Mouse (Mus musculus) midbrain, postnatal 0 days (tissue): ENCODE results near the gene Tspan4. TPM values are rescaled to one million over a fixed set of nuclear protein-coding genes. Genes with fewer than 3 reads are reported as not detected.

Experiments
- ATAC-seq: fragments of 200-750 bp; cut with Nextera tagmentation; 2 replicates; pipeline ENCODE4 v1.8.0; 2017; ENCODE audit warnings: moderate number of reproducible peaks, mild to moderate bottlenecking, moderate TSS enrichment, moderate library complexity; ENCODE audit not compliant: low FRiP score
- DNase-seq: peaks from one replicate; pipeline ENCODE4 v3.0.0-alpha.2; 2015; ENCODE audit warnings: low spot score
- H3K27ac ChIP-seq: fragments of 300-500 bp; sonication (generic); 2 replicates; pipeline ENCODE4 v1.5.1; 2014; ENCODE audit warnings: low read depth, mild to moderate bottlenecking, low read length, mixed read lengths
- H3K27me3 ChIP-seq: fragments of 300-500 bp; sonication (generic); 2 replicates; pipeline ENCODE4 v1.6.1; 2014; ENCODE audit warnings: low read length, control low read depth, mixed read lengths; ENCODE audit not compliant: insufficient read depth
- H3K36me3 ChIP-seq: fragments of 300-500 bp; sonication (generic); 2 replicates; pipeline ENCODE4 v1.6.1; 2014; ENCODE audit warnings: low read length, control low read depth, mixed read lengths; ENCODE audit not compliant: insufficient read depth
- H3K4me1 ChIP-seq: fragments of 300-500 bp; sonication (generic); 2 replicates; pipeline ENCODE4 v1.6.1; 2014; ENCODE audit warnings: mild to moderate bottlenecking, control low read depth, antibody characterized with exemption, low read length, mixed read lengths; ENCODE audit not compliant: insufficient read depth
- H3K4me2 ChIP-seq: fragments of 300-500 bp; sonication (generic); 2 replicates; pipeline ENCODE4 v1.6.1; 2014; ENCODE audit warnings: low read depth, mild to moderate bottlenecking, low read length, mixed read lengths; ENCODE audit not compliant: poor library complexity, severe bottlenecking
- H3K4me3 ChIP-seq: fragments of 300-500 bp; sonication (generic); 2 replicates; pipeline ENCODE4 v1.5.1; 2014; ENCODE audit warnings: low read depth, mild to moderate bottlenecking, low read length, moderate library complexity
- H3K9ac ChIP-seq: fragments of 300-500 bp; sonication (generic); replicated peaks from 2 replicates; pipeline ENCODE4 v1.6.1; 2014; ENCODE audit warnings: mild to moderate bottlenecking, low read length, moderate library complexity, mixed read lengths; ENCODE audit not compliant: poor library complexity, severe bottlenecking
- H3K9me3 ChIP-seq: fragments of 300-500 bp; sonication (generic); 2 replicates; pipeline ENCODE4 v1.6.1; 2016; ENCODE audit warnings: low read length, control low read depth
- CTCF ChIP-seq: IDR thresholded peaks from 2 replicates; pipeline ENCODE4 v1.5.1; 2016; ENCODE audit warnings: antibody characterized with exemption, mild to moderate bottlenecking
- whole genome bisulfite sequencing: fragments of 180-500 bp; shearing (Covaris S2); extraction: QIAGEN DNeasy Blood & Tissue Kit; methylation state at CpG from one replicate; pipeline ENCODE4 v1.1.7; 2014; 5-methylcytosine and 5-hydroxymethylcytosine counted together
- polyA plus RNA-seq: library from polyadenylated mRNA; unstranded; fragments of >200 nt; fragmentation: Nextera tagmentation; extraction: Ambion mirVana; gene quantifications from 2 replicates; pipeline ENCODE4 v1.2.1, GENCODE M21; 2015
- total RNA-seq: library from RNA; depleted of rRNA; stranded (reverse); fragments of >200 nt; gene quantifications from 2 replicates; pipeline ENCODE4 v1.2.3, GENCODE M21; 2014

Tspan4 gene
- total and polyA plus RNA-seq, 2 experiments from 2014 or later: 68.1 to 94.8 TPM

DNA sequence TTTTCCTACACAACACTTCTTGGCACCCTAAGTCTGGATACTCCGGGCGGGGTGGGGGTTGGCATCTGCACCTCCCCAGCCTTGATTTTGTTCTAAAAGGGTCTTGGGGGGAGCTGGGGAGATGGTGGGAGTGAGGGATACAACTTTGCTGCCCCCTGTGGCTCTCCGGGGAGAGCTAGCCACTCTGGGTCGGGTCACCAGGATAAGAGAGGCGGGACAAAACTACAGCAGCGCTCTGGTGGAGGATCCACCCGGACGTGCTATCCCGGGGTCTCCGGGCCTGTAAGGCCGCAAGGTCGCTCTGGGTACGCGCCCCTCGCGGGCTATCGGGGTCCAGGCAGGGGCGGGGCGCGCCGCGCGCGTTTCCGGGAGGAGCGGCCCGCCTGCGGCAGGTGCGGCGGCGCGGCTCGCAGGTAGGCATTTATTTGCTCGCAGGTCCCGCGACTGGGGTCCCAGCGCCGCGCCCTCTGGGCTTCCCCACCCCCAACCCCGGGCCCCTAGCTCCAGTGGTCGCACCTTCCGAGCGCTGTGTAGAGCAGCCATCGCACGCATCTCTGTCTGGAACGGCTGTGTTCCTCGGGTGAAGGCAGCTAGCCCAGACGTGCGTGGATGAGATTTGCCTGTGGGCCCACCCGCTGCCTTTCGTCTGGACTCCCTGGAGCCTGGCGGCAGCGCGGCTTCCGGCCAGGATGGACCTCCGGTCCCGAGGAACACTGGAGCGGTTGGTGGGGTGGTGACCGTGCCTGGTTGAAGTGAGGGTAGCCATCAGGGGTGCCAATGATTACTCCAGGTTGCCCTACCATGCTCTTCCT lies 13.3 kb upstream of the Tspan4 start:
- peaks cover 51% of the 10 kb centered on the region for H3K27me3 ChIP-seq
- H3K27ac ChIP-seq: no peak overlapping the region
- peak overlapping the region; percentile 51 for H3K9ac ChIP-seq
- peaks cover 9% of the 10 kb centered on the region; the same call in 1 of the 2 replicates for H3K4me1 ChIP-seq
- H3K4me3 ChIP-seq: peak overlapping the region; percentile 42
- WGBS: 3% methylated on average over 42 of the region's 59 CpGs
- no peak for ATAC-seq
- H3K9me3 ChIP-seq: no peaks in the 10 kb centered on the region
- no peak for DNase-seq
- H3K4me2 ChIP-seq: peak overlapping the region; percentile 80
- peaks cover 28% of the 10 kb centered on the region for H3K36me3 ChIP-seq
- peak; percentile 33; the same call in 1 of the 2 replicates for TF ChIP-seq CTCF

DNA sequence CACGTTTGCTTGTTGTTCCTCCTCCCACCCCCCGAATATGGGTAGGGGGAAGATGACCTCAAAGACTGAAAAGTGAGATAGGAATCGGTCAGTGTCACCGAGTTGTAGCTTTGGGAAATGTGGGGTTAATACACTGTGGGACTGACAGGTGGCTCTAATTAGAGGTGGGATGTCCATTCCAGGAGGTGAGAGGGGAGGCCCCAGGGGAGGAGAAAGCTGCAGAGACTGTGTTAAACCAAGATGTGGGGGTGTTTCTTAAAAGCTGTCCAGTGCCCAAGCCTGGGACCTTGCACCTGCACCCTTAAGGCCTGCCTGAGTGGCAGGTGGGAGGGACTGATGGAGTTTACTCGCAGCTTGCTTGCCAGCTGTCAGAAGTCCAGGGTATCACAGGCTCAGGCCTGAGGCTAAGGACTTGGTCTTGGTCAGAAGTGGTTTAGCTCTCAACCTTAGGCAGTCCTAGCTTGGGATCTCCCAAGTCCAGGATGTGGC lies 12.7 kb upstream of the Tspan4 start:
- Histone ChIP-seq H3K4me2 (peak overlapping the region; percentile 80), H3K36me3 (peaks cover 28% of the 10 kb centered on the region), H3K9me3 (no peaks in the 10 kb centered on the region), H3K4me3 (peak overlapping the region; percentile 42), H3K9ac (no peak overlapping the region), H3K27ac (no peak overlapping the region), H3K27me3 (peaks cover 51% of the 10 kb centered on the region), H3K4me1 (peaks cover 12% of the 10 kb centered on the region; the same call in 1 of the 2 replicates)
- TF ChIP-seq CTCF: no peak
- 22% methylated on average over 5 of the region's 5 CpGs for WGBS
- ATAC-seq (no peak), DNase-seq (no peak)

DNA sequence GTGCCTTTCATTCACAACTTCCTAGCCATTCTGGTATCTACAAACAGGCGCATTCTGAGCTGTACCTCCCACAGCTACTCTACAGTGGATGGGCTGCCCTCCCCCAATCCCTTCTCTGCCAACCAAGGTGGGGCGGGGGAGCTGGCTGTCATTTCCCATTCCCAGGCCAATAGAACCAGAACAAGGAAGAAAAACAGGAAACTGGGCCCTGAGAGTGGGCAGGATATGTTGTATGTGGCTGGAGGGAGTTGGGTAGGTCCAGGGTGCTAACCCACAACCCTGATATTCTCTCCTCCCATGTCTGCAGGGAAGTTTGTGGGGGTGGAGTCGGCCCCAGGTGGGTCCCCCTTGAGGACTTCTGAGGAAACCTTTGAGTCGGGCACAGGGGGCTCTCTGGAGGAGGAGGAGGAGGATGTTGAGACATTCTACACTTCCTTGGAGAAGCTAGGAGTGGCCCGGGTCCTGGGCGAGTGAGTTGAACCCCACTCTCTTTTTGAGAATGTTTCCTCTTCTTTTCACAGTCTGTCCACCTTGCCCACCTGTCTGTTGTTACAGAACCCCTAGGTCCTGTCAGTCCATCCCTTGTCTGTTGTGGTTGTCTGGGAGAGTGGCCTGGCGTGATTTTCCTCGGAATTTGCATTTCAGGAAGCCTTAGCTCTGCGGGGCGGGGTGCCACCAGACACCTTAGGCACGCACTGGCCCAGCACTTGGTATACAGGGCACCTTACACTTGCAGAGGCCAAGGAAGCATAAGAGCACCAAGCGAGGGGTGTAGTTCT lies 11.0 kb upstream of the Tspan4 start:
- TF ChIP-seq CTCF: no peak
- DNase-seq: no peak

DNA sequence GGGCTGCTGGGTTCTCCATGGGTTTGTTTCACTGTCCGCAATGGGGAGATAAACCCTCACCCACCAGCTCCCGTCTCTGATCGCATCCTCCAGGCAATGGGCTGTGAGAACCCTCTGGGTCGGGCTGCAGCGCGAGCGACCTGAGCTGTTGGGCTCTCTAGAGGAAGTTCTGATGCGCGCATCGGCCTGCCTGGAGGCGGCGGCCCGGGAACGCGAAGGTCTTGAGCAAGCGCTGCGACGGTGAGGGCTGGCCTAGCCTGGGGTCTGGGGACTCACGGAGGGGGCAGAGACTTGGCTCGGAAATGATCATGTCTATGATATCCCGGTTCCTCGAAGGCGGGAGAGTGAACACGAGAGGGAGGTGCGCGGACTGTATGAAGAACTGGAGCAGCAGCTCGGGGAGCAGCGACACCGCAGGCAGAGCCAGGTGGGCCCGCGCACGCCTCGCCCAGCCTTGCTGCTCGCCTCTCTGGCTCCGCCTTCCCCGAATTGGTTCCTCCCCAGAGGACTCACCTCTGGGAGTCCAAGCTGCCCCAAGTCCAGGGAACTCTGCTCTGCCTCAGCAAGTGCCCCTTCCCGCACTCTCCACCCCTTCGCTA lies 10.3 kb upstream of the Tspan4 start:
- 6% methylated on average over 38 of the region's 38 CpGs for WGBS
- peaks cover 51% of the 10 kb centered on the region for H3K27me3 ChIP-seq
- ATAC-seq (no peak), DNase-seq (no peak)
- H3K4me1 ChIP-seq: peaks cover 32% of the 10 kb centered on the region
- H3K36me3 ChIP-seq: peaks cover 8% of the 10 kb centered on the region; the same call in 1 of the 2 replicates
- peak overlapping the region; percentile 28; the same call in 1 of the 2 replicates for H3K4me2 ChIP-seq
- no peaks in the 10 kb centered on the region for H3K9me3 ChIP-seq
- no peak for TF ChIP-seq CTCF
- H3K9ac ChIP-seq: 0 out of 2 replicates have a peak overlapping the region, but pooled peaks have one; percentile 24
- peak overlapping the region; percentile 20; the same call in 1 of the 2 replicates for H3K4me3 ChIP-seq
- no peak overlapping the region for H3K27ac ChIP-seq

More for the DNA sequence above, 11.0 kb upstream of the Tspan4 start:
- peaks cover 51% of the 10 kb centered on the region for H3K27me3 ChIP-seq
- no peak overlapping the region for H3K27ac ChIP-seq
- no peak overlapping the region for H3K9ac ChIP-seq
- H3K4me3 ChIP-seq: no peak overlapping the region
- peak overlapping the region; percentile 28; the same call in 1 of the 2 replicates for H3K4me2 ChIP-seq
- 28% methylated on average over 12 of the region's 12 CpGs for WGBS
- no peak for ATAC-seq
- H3K4me1 ChIP-seq: peaks cover 25% of the 10 kb centered on the region
- H3K9me3 ChIP-seq: no peaks in the 10 kb centered on the region
- H3K36me3 ChIP-seq: peaks cover 15% of the 10 kb centered on the region

DNA sequence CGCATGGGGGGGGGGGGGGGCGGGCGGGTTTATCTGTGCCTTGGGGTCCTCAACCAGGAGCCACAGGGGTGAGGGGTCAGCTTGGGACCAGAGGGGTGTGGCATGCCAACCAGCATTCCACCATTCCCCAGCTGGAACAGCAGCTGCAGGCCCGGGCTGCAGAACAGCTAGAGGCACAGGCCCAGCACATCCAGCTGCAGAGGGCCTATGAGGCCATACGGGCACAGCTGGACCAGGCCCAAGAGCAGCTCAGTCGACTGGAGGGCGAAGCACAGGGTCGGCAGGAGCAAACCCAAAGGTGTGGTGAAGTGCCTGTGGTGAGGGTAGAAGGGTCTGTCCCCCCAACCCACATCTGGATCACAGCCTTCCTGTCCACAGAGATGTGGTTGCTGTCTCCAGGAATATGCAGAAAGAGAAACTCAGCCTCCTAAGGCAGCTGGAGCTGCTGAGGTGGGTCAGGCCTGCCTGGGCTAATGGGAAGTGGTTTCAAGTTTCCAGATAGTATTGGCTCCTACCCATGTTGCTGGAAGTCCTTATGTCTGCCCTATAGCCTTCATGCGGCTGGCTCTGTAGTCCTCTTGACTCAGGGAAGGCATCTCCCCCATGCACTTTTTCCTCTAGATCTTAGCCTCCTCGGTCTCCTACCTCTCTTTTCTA lies 9.5 kb upstream of the Tspan4 start:
- TF ChIP-seq CTCF: no peak
- Histone ChIP-seq H3K4me1 (peaks cover 32% of the 10 kb centered on the region), H3K4me3 (peak overlapping the region; percentile 20; the same call in 1 of the 2 replicates), H3K27me3 (peaks cover 50% of the 10 kb centered on the region), H3K4me2 (peak overlapping the region; percentile 28; the same call in 1 of the 2 replicates), H3K27ac (no peak overlapping the region), H3K9me3 (no peaks in the 10 kb centered on the region), H3K36me3 (peaks cover 9% of the 10 kb centered on the region), H3K9ac (no peak overlapping the region)
- 42% methylated on average over 9 of the region's 10 CpGs for WGBS
- DNase-seq (no peak), ATAC-seq (no peak)
